Mouse (Mus musculus) Patski (cell line): ENCODE results near the gene Efcab6. TPM values are rescaled to one million over a fixed set of nuclear protein-coding genes. Genes with fewer than 3 reads are reported as not detected.

Source experiments
- ATAC-seq: fragments of 100-300 bp; one replicate; pipeline ENCODE4 v1.8.0; 2021
- CTCF ChIA-PET: fragments of 350-600 bp; sonication (Branson Sonifier 250); formaldehyde crosslinking; loops from one replicate; lab custom pipeline; 2022; ENCODE audit warnings: inconsistent platforms; lab: Charles Lee
- POLR2A ChIA-PET: fragments of 350-600 bp; sonication (Branson Sonifier 250); formaldehyde crosslinking; loops from one replicate; lab custom pipeline; 2022; ENCODE audit warnings: antibody characterized with exemption, inconsistent platforms; lab: Charles Lee
- DNase-seq: peaks from one replicate; pipeline ENCODE4 v3.0.0-alpha.2; 2011; ENCODE audit warnings: low read depth, low spot score
- H3K27me3 ChIP-seq: fragments of 371-371 bp; one replicate; pipeline ENCODE4 v1.5.1; 2021
- CTCF ChIP-seq: fragments of 100-300 bp; IDR thresholded peaks from one replicate; pipeline ENCODE4 v1.5.1; 2021
- in situ Hi-C: fragments of 300-500 bp; cut with MboI; formaldehyde crosslinking; loops from 3 replicates; pipeline ENCODE4 v1.11.1; 2018; ENCODE audit warnings: low pct_unique_long_range_greater_than_20kb, mixed read lengths
- polyA plus RNA-seq: library from polyadenylated mRNA; unstranded; gene quantifications from one replicate; pipeline ENCODE4 v1.2.3, GENCODE M21; 2021

Gene Efcab6
- polyA plus RNA-seq, 1 experiment from 2014 or later = not detected

- no peak for DNase-seq
- CTCF ChIA-PET = no interaction called here
- in situ Hi-C loops = no loop called here
- POLR2A ChIA-PET = no interaction called here
- TF ChIP-seq CTCF = no peak
- ATAC-seq = no peak
- peaks cover 37% of the 10 kb centered on the region for H3K27me3 ChIP-seq
Measured at GRCm38 (mm10) chr15:83847512-83847911, 217.7 kb downstream of the Efcab6 start.

GRCm38 (mm10) chr15:83846592-83846991 is 218.6 kb downstream of the Efcab6 start:
- peaks cover 46% of the 10 kb centered on the region for H3K27me3 ChIP-seq
- in situ Hi-C loops = no loop called here

GRCm38 (mm10) chr15:83845734-83846133 is 219.4 kb downstream of the Efcab6 start:
- ATAC-seq (no peak), DNase-seq (no peak)
- ChIA-PET CTCF (no interaction called here), POLR2A (no interaction called here)
- in situ Hi-C loops = no loop called here
- TF ChIP-seq CTCF = no peak
- H3K27me3 ChIP-seq = peaks cover 44% of the 10 kb centered on the region

More at GRCm38 (mm10) chr15:83846592-83846991, 218.6 kb downstream of the Efcab6 start:
- no peak for TF ChIP-seq CTCF
- DNase-seq (no peak), ATAC-seq (no peak)
- ChIA-PET POLR2A (no interaction called here), CTCF (no interaction called here)

GRCm38 (mm10) chr15:83842915-83843789 is 222.0 kb downstream of the Efcab6 start:
- ChIA-PET CTCF (no interaction called here), POLR2A (no interaction called here)
- TF ChIP-seq CTCF = no peak
- ATAC-seq = no peak
- DNase-seq = no peak
- in situ Hi-C loops = no loop called here
- H3K27me3 ChIP-seq = peaks cover 37% of the 10 kb centered on the region

GRCm38 (mm10) chr15:83842419-83842818 is 222.8 kb downstream of the Efcab6 start:
- POLR2A ChIA-PET = no interaction called here
- in situ Hi-C loops = no loop called here
- TF ChIP-seq CTCF = no peak
- no peak for ATAC-seq
- peaks cover 37% of the 10 kb centered on the region for H3K27me3 ChIP-seq
- CTCF ChIA-PET = interaction anchor here (0.8 kb wide), 1 partner anchor 15 kb away, joined by 3 read pairs; no protein-coding TSS in a partner anchor
- no peak for DNase-seq

- in situ Hi-C loops = no loop called here
- ChIA-PET POLR2A (no interaction called here), CTCF (interaction anchor here (0.8 kb wide), 1 partner anchor 16 kb away, joined by 3 read pairs; no protein-coding TSS in a partner anchor)
- ATAC-seq (no peak), DNase-seq (no peak)
- no peak for TF ChIP-seq CTCF
- H3K27me3 ChIP-seq = peaks cover 37% of the 10 kb centered on the region
Measured at GRCm38 (mm10) chr15:83840950-83841719, 224.0 kb downstream of the Efcab6 start.

GRCm38 (mm10) chr15:83832265-83832664 is 232.9 kb downstream of the Efcab6 start:
- ATAC-seq = no peak
- TF ChIP-seq CTCF = no peak

GRCm38 (mm10) chr15:83829226-83829625 is 236.0 kb downstream of the Efcab6 start:
- ATAC-seq (no peak), DNase-seq (no peak)
- in situ Hi-C loops = no loop called here
- TF ChIP-seq CTCF = no peak
- H3K27me3 ChIP-seq = peaks cover 15% of the 10 kb centered on the region
- POLR2A ChIA-PET = no interaction called here
- CTCF ChIA-PET = no interaction called here

More at GRCm38 (mm10) chr15:83832265-83832664, 232.9 kb downstream of the Efcab6 start:
- CTCF ChIA-PET = interaction anchor here (1.6 kb wide), 1 partner anchor 24 kb away, joined by 3 read pairs; no protein-coding TSS in a partner anchor
- POLR2A ChIA-PET = no interaction called here
- in situ Hi-C loops = no loop called here
- DNase-seq = no peak
- H3K27me3 ChIP-seq = peaks cover 7% of the 10 kb centered on the region

GRCm38 (mm10) chr15:83828011-83828410 is 237.2 kb downstream of the Efcab6 start:
- in situ Hi-C loops = no loop called here
- CTCF ChIA-PET = no interaction called here
- H3K27me3 ChIP-seq = peaks cover 15% of the 10 kb centered on the region

More at GRCm38 (mm10) chr15:83828011-83828410, 237.2 kb downstream of the Efcab6 start:
- DNase-seq = no peak
- ATAC-seq = no peak
- POLR2A ChIA-PET = no interaction called here
- no peak for TF ChIP-seq CTCF

Other genes starting within 250 kb of the Efcab6 start
- gene Sult4a1, start 40.4 kb upstream of the Efcab6 start, polyA plus RNA-seq = 0.83 TPM
- not detected for gene Pnpla5, start 57.8 kb upstream of the Efcab6 start, polyA plus RNA-seq
- 0.18 TPM for gene Pnpla3, start 102.5 kb upstream of the Efcab6 start, polyA plus RNA-seq
- gene Samm50, start 126.9 kb upstream of the Efcab6 start, polyA plus RNA-seq = 151 TPM
- 0.06 TPM for gene Parvb, start 166.7 kb upstream of the Efcab6 start, polyA plus RNA-seq